In the genomic region with DNA sequence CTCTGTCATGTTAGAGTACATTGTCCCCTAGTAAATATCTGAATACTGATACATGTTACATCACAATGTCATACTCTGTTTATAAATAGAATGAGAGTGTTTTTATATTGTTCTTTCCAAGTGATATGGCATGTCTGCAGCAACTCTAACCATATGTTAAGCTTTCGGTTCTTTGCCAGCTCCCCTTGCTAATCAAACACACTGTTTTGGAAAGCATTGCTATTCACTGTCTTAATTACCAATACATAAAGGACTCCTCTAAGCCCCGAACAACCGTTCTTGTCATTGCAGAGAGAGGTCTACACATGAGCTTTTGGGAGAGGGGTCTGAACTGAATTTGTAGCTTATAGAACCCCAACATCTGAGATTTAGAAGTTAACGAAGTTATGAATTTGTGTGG, we compare ENCODE assay signal across 19 mouse cellular contexts.
DNase-seq lines count a peak whose midpoint lies in the region; ATAC-seq and TF ChIP-seq lines count a peak whose summit lies in the region.
"Had no signal": no experiment of that assay in that cellular context is flagged by ENCODE, and none has a peak within 500 bp of the region (broad histone marks: within the 10 kb centered on the region; RNA-seq: fewer than 3 reads in every experiment).

No protein-coding gene starts in this region.

- peak; percentile 62 for DNase-seq in forebrain, embryonic 14.5 days (ENCODE audit: low spot score)
- DNase-seq in brain, embryonic 14.5 days (ENCODE audit: low read depth): peak; percentile 68
- no peak for DNase-seq in hindbrain, postnatal 0 days (ENCODE audit: low spot score)
- DNase-seq: adrenal gland, adult 2 months; adrenal gland, adult 8-10 months; adrenal gland, postnatal 10 days; adrenal gland, postnatal 14 days; adrenal gland, postnatal 25 days; adrenal gland, postnatal 36 days; B cell, adult 2 months; cerebellum, adult 11 months; cerebellum, adult 11-12 months; cerebellum, adult 18-20 months; cerebellum, adult 2 months had no signal

- peaks cover 12% of the 10 kb centered on the region; the same call in 1 of the 2 replicates for H3K4me1 ChIP-seq in forebrain, embryonic 14.5 days (ENCODE audit: control insufficient read depth, insufficient read depth, low read length)
- H3K4me1 ChIP-seq in forebrain, embryonic 12.5 days: peaks cover 11% of the 10 kb centered on the region
- no peaks in the 10 kb centered on the region for H3K4me1 ChIP-seq in hindbrain, postnatal 0 days (ENCODE audit: insufficient read depth, low read length)

- H3K27ac ChIP-seq in forebrain, embryonic 14.5 days (ENCODE audit: low read depth, low read length): no peak overlapping the region
- H3K27ac ChIP-seq in forebrain, embryonic 12.5 days: no peak overlapping the region
- H3K27ac ChIP-seq in hindbrain, postnatal 0 days: no peak overlapping the region

- 21% methylated on average over 4 of the region's 4 CpGs for WGBS in forebrain, embryonic 14.5 days
- 61% methylated on average over 4 of the region's 4 CpGs for WGBS in forebrain, embryonic 12.5 days
- 70% methylated on average over 4 of the region's 4 CpGs for WGBS in hindbrain, postnatal 0 days

- H3K4me2 ChIP-seq in forebrain, embryonic 14.5 days (ENCODE audit: low read length): no peak overlapping the region
- no peak overlapping the region for H3K4me2 ChIP-seq in forebrain, embryonic 12.5 days
- H3K4me2 ChIP-seq in hindbrain, postnatal 0 days (ENCODE audit: low read depth, low read length): no peak overlapping the region

- TF ChIP-seq CTCF in brain, embryonic 14.5 days (IDR thresholded peaks at IDR 0.05; ENCODE audit: borderline replicate concordance, extremely low read depth, insufficient read depth, insufficient read length): no peak
- no peak for TF ChIP-seq CTCF in hindbrain, postnatal 0 days (IDR thresholded peaks at IDR 0.05; ENCODE audit: low read depth)

- no peak for ATAC-seq in forebrain, embryonic 14.5 days
- no peak for ATAC-seq in forebrain, embryonic 12.5 days (ENCODE audit: low FRiP score)
- ATAC-seq in hindbrain, postnatal 0 days: no peak
- ATAC-seq: activated CD4-positive, CD25-positive, alpha-beta regulatory T cell, adult 4 months; CD4-positive, CD25-positive, alpha-beta regulatory T cell, adult 4 months; Patski had no signal

- H3K9ac ChIP-seq in forebrain, embryonic 14.5 days (ENCODE audit: low read length): no peak overlapping the region
- H3K9ac ChIP-seq in forebrain, embryonic 12.5 days: no peak overlapping the region
- H3K9ac ChIP-seq in hindbrain, postnatal 0 days (replicated peaks; ENCODE audit: low read length): no peak overlapping the region

- H3K27me3 ChIP-seq in forebrain, embryonic 14.5 days (replicated peaks; ENCODE audit: control insufficient read depth, insufficient read depth, low read length): no peaks in the 10 kb centered on the region
- H3K27me3 ChIP-seq in forebrain, embryonic 12.5 days: no peaks in the 10 kb centered on the region
- no peaks in the 10 kb centered on the region for H3K27me3 ChIP-seq in hindbrain, postnatal 0 days (ENCODE audit: insufficient read depth, low read length)

- no peaks in the 10 kb centered on the region for H3K36me3 ChIP-seq in forebrain, embryonic 14.5 days (ENCODE audit: control insufficient read depth, insufficient read depth, low read length)
- no peaks in the 10 kb centered on the region for H3K36me3 ChIP-seq in forebrain, embryonic 12.5 days (replicated peaks)
- no peaks in the 10 kb centered on the region for H3K36me3 ChIP-seq in hindbrain, postnatal 0 days (ENCODE audit: insufficient read depth, low read length)
- H3K36me3 ChIP-seq: G1E had no signal

- H3K9me3 ChIP-seq in forebrain, embryonic 14.5 days (replicated peaks; ENCODE audit: control insufficient read depth, low read length): no peaks in the 10 kb centered on the region
- no peaks in the 10 kb centered on the region for H3K9me3 ChIP-seq in forebrain, embryonic 12.5 days
- H3K9me3 ChIP-seq in hindbrain, postnatal 0 days (ENCODE audit: low read length): no peaks in the 10 kb centered on the region

- no peak overlapping the region for H3K4me3 ChIP-seq in forebrain, embryonic 14.5 days (ENCODE audit: low read depth, low read length)
- no peak overlapping the region for H3K4me3 ChIP-seq in forebrain, embryonic 12.5 days (replicated peaks)
- no peak overlapping the region for H3K4me3 ChIP-seq in hindbrain, postnatal 0 days (ENCODE audit: low read length)

- TF ChIP-seq POLR2A in brain, embryonic 14.5 days (IDR thresholded peaks at IDR 0.05; ENCODE audit: borderline replicate concordance, extremely low read depth, insufficient read depth, insufficient read length, poor library complexity, severe bottlenecking): no peak
